Mouse (Mus musculus) bone marrow, adult 2 months (tissue): Measurements from ENCODE around the gene Exosc1.

Experiments used
- CTCF ChIP-seq: fragments of 200-500 bp; IDR thresholded peaks from 2 replicates; pipeline ENCODE4 v1.5.1; 2011; ENCODE audit warnings: low read length, control low read depth; ENCODE audit not compliant: control insufficient read depth, insufficient read depth
- POLR2A ChIP-seq: fragments of 200-500 bp; IDR thresholded peaks from 2 replicates; pipeline ENCODE4 v1.6.1; 2011; ENCODE audit warnings: low read depth, mild to moderate bottlenecking, control low read depth, low read length, borderline replicate concordance; ENCODE audit not compliant: control insufficient read depth

GRCm38 (mm10) chr19:41906311-41907078, 26.7 kb downstream of the Exosc1 start:
- TF ChIP-seq CTCF (no peak), POLR2A (no peak)
